Mouse (Mus musculus) frontal cortex, postnatal 36 days (tissue): ENCODE measurements around the gene Gm10340.
"Not testable (repeated sequence)": the region's sequence is repeated elsewhere in the genome, so short reads cannot be mapped to it uniquely, and the experiment has no call there.

Experiments
- DNase-seq, 2 experiments: peaks; one replicate each; pipeline ENCODE4 v3.0.0; 2022; ENCODE audit warnings: low spot score in 2 of 2

Gene Gm10340

GRCm38 (mm10) chr14:3133697-3134096 is at the start of gene Gm10340:
Gene Gm10340 (plus strand): TSS chr14:3133997.
- DNase-seq, result not testable (repeated sequence)

GRCm38 (mm10) chr14:3116051-3116450 is 17.7 kb upstream of the Gm10340 start:
- peak; percentile 2 to 3 for DNase-seq

DNA sequence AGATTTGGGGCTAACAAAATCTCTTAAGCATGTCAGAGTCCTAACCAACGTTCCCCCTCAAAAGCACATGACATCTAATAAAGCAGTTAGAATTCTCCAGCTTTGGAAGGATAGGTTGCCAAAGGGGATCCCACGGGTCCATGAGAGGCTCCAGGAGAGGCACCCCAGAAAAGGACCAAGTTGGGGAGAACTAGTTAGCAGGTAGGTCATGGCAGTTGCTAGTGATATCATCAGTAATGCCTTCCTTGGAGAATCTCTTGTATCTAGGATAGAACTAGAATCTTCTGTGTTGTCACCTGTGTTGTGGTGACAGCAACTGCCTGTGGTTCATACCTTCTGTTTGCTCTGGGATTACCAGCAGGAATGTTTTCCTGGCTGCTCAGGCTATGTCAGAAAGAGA is 54.2 kb downstream of the Gm10340 start, which contains the start of gene Gm5795:
Gene Gm5795, plus strand, starts transcription at position 301 of the 400 bp plus-strand sequence.
- not testable (repeated sequence) for DNase-seq
